Mouse (Mus musculus): ENCODE data around the gene Bex2.
"Not testable (repeated sequence)": the region's sequence is repeated elsewhere in the genome, so short reads cannot be mapped to it uniquely, and the experiment has no call there.

Bex2 gene

DNA sequence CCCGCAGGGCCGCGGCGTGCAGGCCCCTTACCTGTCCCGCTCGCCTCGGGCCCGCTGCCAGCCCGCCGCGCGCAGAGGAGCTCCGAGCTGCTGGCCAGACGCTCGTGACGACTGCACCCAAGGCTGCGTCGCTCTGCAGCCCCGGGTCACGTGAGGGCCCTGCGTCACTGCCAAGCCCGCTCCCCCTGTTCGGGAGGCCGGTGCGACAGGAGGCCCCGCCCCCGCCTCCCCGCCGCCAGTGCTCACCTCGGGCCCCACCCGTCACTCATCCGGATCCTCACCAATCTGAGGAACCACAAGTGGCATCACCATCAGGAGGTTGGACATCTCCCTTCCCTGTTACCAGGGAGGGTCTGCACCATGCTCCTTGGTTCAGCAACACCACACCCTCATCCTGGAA, at the start of gene Bex2:
TSS of gene Bex2 (minus strand) at position 217 of the 400 bp plus-strand sequence.
- not testable (repeated sequence) for DNase-seq (ENCODE audit: low read depth in 1 of 2, low spot score in 2 of 2)

DNA sequence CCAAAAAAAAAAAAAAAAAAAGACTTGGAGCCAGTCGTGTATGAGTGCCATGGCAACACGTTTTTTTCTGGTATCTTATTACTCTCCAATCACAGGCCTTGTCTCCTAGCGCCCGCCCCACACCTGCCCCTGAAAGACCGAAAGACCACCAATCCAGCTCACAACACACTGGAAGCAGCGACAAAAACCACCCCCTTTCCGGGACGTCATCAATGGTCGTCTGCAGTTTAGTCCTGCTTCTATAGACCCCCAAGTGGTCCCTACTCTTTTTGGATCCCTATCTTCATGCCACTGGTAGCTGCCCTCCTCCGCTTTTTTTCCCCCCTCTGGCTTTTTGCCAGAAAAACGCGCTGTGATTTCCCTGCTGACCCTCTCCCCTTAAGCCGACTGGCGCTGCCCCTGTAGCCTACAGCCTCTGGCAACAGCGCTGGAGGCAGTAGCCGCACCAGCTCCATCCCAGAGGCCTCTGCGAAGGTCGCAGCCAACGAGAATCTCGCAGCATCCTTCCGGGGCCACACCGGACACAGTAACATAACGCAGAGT, 47.5 kb upstream of the Bex2 start:
- DNase-seq (ENCODE audit: low read depth in 1 of 2, low spot score in 2 of 2) = no peak

DNA sequence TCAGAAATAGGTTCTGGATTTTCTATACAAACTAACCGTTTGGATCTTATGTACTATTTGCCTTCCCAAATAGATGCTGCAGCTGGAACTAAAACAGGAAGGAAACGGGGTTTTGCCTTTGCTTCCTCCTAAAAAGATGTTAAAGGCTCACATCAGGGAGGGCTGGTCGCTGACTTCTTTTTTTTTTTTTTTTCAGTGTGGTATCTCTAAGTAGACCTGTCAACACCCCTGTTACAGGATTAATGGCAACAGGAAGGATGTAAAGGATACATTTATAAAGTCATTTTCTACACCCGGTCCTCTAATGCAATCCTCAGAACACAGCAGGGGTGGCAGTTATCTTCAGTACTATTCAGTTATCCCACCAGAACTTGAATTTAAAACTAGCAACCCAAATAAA, 47.0 kb upstream of the Bex2 start:
- no peak for DNase-seq (ENCODE audit: low read depth in 1 of 2, low spot score in 2 of 2)

DNA sequence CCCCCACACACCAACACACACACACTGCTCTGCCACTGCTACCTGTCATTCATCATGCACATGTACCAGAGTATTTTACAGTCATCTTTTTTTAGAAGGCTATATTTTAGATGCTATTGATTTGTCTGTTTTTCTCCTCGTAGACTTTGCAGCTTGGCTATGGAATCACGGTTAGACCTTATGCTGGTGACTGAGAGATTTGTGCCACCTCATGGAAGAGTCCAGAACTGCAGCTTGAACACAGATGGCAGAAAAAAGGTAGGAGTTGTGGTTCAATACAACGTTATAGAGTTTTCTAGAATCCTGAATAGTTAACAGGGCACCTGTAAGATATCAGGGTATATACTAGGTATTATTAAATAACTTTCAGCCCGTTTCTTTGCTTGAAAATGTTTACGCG, 39.9 kb upstream of the Bex2 start:
- DNase-seq (ENCODE audit: low read depth in 1 of 2, low spot score in 2 of 2) = no peak

- DNase-seq (ENCODE audit: low read depth in 1 of 2, low spot score in 2 of 2) = no peak
Measured at GRCm38 (mm10) chrX:136104724-136105088, 36.7 kb upstream of the Bex2 start.

DNA sequence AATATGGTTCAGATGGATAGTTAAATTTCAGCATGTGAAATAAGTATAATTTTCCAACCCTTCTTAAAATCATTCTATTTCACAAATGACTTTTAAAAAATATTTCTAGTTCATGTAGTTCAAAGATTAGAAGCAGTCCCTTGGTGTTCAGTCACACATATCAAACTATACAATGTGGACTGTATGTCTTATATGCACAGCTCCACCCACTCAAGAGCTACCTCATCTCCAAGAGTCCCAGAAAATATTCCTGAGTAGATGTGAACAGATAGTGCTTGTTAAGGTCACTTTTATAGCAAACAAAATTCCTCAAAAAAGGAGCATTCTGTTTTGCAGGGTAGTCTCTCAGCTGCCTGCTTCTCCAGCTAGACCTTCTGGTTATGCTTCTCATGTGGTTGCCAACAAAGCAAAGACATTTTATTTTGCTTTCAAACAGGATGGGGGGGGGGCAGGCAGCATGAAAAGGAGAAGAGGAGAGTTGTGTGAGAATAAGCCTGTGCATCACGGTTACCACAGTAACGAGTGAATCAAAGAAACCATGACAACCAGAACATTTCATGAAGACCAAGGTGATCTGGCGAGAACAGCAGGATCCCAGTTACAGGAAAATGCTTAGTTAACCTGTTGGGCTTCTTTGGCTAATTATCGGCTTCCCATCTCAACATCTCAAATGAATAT, 36.1 kb upstream of the Bex2 start:
- DNase-seq (ENCODE audit: low read depth in 1 of 2, low spot score in 2 of 2) = no peak

GRCm38 (mm10) chrX:136094421-136094820, 26.4 kb upstream of the Bex2 start:
- DNase-seq (ENCODE audit: low read depth in 1 of 2, low spot score in 2 of 2) = no peak

GRCm38 (mm10) chrX:136092497-136093279, 24.7 kb upstream of the Bex2 start:
- no peak for DNase-seq (ENCODE audit: low read depth in 1 of 2, low spot score in 2 of 2)

DNA sequence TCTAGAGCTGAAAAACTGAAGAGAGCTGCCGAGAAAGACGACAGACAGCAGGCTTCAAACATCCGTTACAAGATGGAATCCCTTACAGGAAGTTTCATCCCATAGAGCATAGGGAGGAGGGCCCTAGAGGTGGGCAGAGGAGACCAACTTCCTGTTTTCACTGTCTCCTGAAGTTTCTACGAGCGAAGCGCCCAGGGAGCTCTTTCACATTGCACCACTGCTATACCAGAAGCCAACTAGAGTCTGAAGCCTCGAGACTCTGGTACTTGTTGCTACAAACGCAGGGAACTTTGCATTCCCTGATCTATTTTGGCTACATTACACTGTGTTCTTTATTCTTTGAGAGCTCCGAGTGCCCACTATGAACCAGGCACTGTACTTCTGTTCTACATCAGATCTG, 17.1 kb upstream of the Bex2 start, which contains the start of gene Nxf3:
TSS of gene Nxf3 (minus strand) at position 101 of the 400 bp plus-strand sequence.
- DNase-seq (ENCODE audit: low read depth in 1 of 2, low spot score in 2 of 2) = no peak

DNA sequence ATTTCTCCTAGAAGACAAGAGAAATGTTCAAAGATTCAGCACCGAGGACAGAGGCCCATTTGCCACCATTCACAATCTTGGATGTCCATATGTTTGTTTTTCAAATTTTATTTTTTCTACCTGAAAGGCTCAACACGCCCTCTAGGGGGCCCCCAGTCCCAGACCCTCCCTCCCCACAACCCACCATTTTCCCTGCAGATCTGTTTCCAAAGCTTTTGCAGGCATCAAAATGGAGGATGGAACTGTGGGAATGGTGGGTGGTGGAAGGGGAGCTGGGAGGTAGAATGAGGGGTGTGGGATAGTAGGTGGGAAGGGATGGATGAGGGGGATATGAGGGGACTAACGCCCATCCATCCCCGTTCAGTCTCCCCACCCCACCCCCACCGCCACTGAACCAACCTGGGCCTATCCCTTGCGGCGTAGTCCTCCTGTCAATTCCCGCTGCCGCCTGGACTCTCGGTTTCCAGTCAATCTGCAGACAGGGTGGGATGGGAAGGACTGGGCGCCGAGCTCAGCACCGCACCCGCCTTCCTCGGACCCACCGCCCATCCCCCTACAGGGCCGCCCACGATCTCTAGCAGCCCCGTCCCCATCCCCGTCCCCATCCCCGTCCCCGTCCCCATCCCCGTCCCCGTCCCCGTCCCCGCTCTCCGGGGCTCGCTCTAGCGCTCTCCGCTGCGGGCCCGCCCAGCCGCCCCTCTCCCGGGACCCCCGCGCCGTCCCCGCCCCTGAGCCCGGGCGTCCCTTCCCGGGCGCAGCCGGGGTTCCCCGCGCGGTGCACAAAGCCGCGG, 640 bp downstream of the Bex2 start:
- not testable (repeated sequence) for DNase-seq (ENCODE audit: low read depth in 1 of 2, low spot score in 2 of 2)

DNA sequence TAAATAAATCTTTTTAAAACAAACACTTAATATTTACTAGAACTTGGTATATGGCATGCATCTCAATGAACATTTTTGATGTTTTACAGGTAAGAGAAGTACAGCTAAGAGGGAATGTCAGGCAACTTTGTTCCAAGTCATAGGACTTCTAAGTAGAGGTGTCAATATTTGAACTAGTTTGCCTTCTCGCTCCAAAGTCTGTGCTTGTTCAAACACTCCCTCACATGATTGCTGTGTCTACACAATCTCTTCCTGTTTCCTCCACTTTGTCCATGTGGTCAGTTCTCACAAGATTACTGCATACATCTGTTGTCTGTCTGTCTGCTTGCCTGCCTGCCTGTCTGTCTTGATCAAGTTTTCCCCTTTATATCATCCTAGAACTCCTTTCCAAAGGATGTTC, 7.3 kb downstream of the Bex2 start:
- no peak for DNase-seq (ENCODE audit: low read depth in 1 of 2, low spot score in 2 of 2)

DNA sequence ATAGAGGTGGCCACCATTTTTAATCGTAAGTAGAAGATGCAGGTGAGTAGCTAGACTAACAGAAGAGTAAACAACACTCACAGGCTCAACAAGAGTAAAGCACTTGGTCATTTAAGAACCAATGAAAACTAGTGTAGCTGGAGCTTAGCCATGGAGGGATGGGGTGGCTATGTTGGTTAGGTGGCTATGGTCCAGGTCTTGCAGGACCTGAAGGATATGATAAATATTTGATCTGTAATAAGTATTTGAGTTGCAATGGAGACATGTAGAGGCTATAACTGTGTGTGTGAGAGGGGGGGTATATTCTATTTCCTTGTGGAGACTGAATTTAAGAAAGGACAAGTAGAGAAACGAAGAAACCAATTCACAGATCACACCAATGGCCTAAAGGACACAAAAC, 16.8 kb downstream of the Bex2 start:
- DNase-seq (ENCODE audit: low read depth in 1 of 2, low spot score in 2 of 2) = no peak

GRCm38 (mm10) chrX:136047528-136047927, 20.5 kb downstream of the Bex2 start:
- no peak for DNase-seq (ENCODE audit: low read depth in 1 of 2, low spot score in 2 of 2)

DNA sequence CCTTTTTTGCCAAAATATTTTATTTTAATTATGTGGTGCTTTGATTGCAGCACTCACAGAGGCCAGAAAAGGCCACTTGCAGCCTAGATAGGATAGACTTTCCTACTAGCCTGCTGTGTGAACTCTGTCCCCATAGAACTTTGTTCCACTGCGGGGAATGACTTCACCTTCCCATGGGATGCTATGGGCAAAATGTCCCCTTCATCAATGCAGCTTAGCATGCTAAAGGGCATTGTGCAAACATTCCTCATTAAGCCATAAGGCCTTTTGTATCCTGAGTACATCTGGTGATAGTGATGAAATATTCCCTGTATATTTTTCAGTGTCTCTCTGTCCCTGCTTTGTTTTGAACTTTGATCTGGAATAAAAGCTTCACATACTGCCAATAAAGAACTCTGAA, 24.3 kb downstream of the Bex2 start:
- no peak for DNase-seq (ENCODE audit: low read depth in 1 of 2, low spot score in 2 of 2)

DNA sequence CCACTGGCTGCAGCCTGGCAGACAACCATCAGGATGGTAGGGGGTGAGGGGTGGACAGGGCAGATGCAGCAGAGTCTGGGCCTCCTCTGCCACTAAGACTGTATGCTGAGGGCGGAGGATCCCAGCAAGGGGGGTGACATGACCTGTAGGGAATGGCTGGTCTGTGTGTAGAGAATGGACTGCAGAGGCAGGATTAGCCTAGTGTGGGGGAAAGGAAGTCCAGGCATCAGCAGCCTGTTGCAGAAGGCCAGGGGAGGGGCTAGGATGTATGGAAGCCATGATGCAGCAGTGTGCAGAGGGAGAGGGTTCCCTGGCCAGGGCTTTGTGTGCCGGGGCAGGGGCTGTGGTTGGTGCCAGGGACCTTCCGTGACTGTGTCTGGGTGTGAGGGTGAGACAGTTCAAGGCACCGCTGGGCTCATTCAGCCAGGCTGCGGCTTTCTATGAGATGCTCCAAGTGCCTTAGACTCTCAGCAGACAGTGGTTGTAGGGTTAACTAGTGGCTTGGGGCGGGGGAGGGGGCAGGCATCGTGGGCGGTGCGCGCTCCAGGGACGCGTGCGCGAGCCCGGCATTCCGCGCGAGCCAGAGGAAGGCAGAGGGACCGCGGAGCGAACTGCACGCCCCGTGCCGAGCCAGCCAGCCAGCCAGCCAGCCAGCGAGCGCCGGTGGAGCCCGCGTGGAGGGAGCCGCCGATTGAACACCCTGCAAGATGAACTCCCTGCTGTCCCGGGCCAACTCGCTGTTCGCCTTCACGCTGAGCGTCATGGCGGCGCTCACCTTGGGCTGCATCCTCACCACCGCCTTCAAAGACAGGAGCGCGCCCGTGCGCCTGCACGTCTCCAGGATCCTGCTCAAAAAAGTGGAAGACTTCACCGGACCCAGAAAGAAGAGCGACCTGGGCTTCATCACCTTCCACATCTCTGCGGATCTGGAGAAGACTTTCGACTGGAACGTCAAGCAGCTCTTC, 35.0 kb downstream of the Bex2 start, which contains the start of gene Arxes1:
TSS of gene Arxes1 (plus strand) at position 569 of the 965 bp plus-strand sequence.
- not testable (repeated sequence) for DNase-seq (ENCODE audit: low read depth in 1 of 2, low spot score in 2 of 2)

DNA sequence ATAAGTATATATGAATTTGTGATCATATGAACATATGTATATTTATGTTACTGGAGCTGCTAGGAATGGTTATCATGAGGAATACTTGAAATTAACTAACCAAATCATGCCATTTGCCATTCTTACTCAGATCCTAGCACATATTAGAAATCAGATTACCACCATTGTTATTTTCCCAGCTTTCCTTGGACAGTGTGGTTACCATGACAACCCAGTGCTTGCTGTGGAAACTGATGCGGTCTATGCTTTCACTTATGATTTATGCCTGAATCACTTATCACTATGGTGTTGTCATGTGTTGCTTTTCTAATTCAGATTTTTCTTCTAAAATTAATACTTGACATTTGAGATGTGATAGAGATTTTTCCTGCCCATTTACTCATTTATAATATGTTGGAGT, 37.7 kb downstream of the Bex2 start:
- DNase-seq (ENCODE audit: low read depth in 1 of 2, low spot score in 2 of 2) = no peak

Measured in monocyte, adult 2 months (primary cell).